Mouse (Mus musculus): ENCODE data around the gene Lin7c.

Lin7c gene

GRCm38 (mm10) chr2:109917496-109918413, 27.1 kb downstream of the Lin7c start, which contains the start of gene Lgr4:
Lgr4 (plus strand) TSS chr2:109917647.
- peak; percentile 77 to 87 for DNase-seq (ENCODE audit: low spot score in 2 of 2)

GRCm38 (mm10) chr2:109918592-109919262, 28.1 kb downstream of the Lin7c start:
- no peak for DNase-seq (ENCODE audit: low spot score in 2 of 2)

- DNase-seq (ENCODE audit: low spot score in 2 of 2) = no peak
Measured at GRCm38 (mm10) chr2:109920471-109920870, 29.8 kb downstream of the Lin7c start.

- no peak for DNase-seq (ENCODE audit: low spot score in 2 of 2)
Measured at GRCm38 (mm10) chr2:109921298-109922035, 30.8 kb downstream of the Lin7c start.

GRCm38 (mm10) chr2:109922306-109922705, 31.7 kb downstream of the Lin7c start:
- no peak for DNase-seq (ENCODE audit: low spot score in 2 of 2)

GRCm38 (mm10) chr2:109923031-109923430, 32.4 kb downstream of the Lin7c start:
- DNase-seq (ENCODE audit: low spot score in 2 of 2) = no peak

- no peak for DNase-seq (ENCODE audit: low spot score in 2 of 2)
Measured at GRCm38 (mm10) chr2:109923945-109924344, 33.3 kb downstream of the Lin7c start.

- no peak for DNase-seq (ENCODE audit: low spot score in 2 of 2)
Measured at GRCm38 (mm10) chr2:109926984-109927383, 36.3 kb downstream of the Lin7c start.

- no peak for DNase-seq (ENCODE audit: low spot score in 2 of 2)
Measured at GRCm38 (mm10) chr2:109927446-109927845, 36.8 kb downstream of the Lin7c start.

- DNase-seq (ENCODE audit: low spot score in 2 of 2) = no peak
Measured at GRCm38 (mm10) chr2:109927876-109928275, 37.2 kb downstream of the Lin7c start.

GRCm38 (mm10) chr2:109928791-109929190, 38.1 kb downstream of the Lin7c start:
- DNase-seq (ENCODE audit: low spot score in 2 of 2) = no peak

GRCm38 (mm10) chr2:109929256-109929655, 38.6 kb downstream of the Lin7c start:
- DNase-seq (ENCODE audit: low spot score in 2 of 2) = no peak

- DNase-seq (ENCODE audit: low spot score in 2 of 2) = no peak
Measured at GRCm38 (mm10) chr2:109930366-109930765, 39.7 kb downstream of the Lin7c start.

GRCm38 (mm10) chr2:109930771-109931170, 40.1 kb downstream of the Lin7c start:
- DNase-seq (ENCODE audit: low spot score in 2 of 2) = no peak

GRCm38 (mm10) chr2:109931978-109932780, 41.5 kb downstream of the Lin7c start:
- no peak for DNase-seq (ENCODE audit: low spot score in 2 of 2)

GRCm38 (mm10) chr2:109933151-109933550, 42.5 kb downstream of the Lin7c start:
- DNase-seq (ENCODE audit: low spot score in 2 of 2) = no peak

- DNase-seq (ENCODE audit: low spot score in 2 of 2) = no peak
Measured at GRCm38 (mm10) chr2:109934086-109934485, 43.4 kb downstream of the Lin7c start.

GRCm38 (mm10) chr2:109935194-109935593, 44.5 kb downstream of the Lin7c start:
- DNase-seq (ENCODE audit: low spot score in 2 of 2) = no peak

- DNase-seq (ENCODE audit: low spot score in 2 of 2) = no peak
Measured at GRCm38 (mm10) chr2:109935754-109936409, 45.2 kb downstream of the Lin7c start.

- no peak for DNase-seq (ENCODE audit: low spot score in 2 of 2)
Measured at GRCm38 (mm10) chr2:109936410-109936755, 45.7 kb downstream of the Lin7c start.

- no peak for DNase-seq (ENCODE audit: low spot score in 2 of 2)
Measured at GRCm38 (mm10) chr2:109941973-109942444, 51.4 kb downstream of the Lin7c start.
